Mouse (Mus musculus): ENCODE data around the gene Tesc.

Tesc gene

DNA sequence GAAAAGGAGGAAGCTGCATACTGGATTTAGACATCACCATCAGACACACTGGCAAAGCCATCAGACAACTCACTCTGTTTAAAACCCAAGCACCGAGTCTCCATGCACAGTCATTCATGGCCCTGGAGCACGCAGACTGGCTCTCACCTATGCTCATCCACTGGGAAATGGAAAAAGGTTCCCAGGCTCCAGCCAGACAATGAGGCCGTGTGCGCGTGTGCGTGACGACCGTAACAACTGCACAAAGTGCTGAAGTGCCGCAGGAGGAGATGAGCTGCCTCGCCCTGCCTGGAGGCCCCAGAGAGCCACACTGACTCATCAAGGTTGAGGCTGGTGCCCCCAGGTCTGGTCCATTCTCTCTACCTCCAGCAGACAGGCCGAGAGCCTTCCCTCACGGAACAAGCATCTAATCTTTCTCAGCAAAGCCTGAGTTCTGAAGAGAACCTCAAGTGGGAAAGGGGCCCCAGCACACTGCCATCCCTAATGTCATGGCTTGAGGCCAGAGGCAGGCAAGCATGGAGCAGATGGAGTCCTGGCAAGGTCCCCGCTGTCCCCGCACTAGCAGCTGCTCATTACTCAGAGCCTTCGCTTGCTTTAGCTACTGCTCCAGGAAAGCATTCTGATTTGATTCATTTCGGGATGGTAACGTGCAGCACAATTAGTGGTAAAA lies 80.7 kb downstream of the Tesc start:
- no peak for DNase-seq (ENCODE audit: low spot score)

DNA sequence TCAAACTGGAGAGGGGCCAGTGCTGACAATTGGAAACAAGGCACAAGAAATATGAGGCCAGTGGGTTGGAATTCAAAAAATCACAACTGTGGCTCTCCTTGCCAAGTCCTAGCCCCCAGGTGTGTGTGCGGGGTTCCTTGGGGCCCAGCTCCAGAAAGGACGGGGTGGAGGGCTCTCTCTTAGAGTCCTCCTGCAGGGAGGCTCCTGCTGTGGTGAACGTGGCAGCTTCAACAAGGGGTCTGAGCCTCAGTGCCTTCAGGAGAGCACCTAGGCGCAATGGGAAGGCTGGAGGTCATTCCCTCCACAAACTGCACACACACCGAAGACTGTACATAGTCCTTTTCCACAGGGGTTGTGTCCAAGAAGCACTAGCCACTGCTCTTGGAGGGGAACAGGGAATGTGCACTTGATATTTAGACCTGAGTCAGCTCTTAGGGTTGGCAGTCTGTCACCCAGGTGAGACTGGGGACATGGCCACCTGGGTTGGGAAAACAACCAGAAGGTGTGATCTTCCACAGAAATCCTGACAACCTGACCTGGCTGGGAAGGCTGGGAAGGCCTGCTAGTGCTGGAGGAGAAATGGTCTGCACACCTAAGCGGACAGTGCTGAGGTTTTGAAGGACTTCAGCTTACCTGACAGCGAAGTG lies 81.4 kb downstream of the Tesc start:
- DNase-seq (ENCODE audit: low spot score), result no peak
